Mouse (Mus musculus) megakaryocyte, embryonic 14.5 days (primary cell): ENCODE data around the gene Pced1a. TPM values are rescaled to one million over a fixed set of nuclear protein-coding genes. Genes with fewer than 3 reads are reported as not detected.

ENCODE experiments used
- H3K27me3 ChIP-seq: replicated peaks from 2 replicates; pipeline ENCODE3; 2012; ENCODE audit warnings: inconsistent platforms
- H3K36me3 ChIP-seq: replicated peaks from 2 replicates; pipeline ENCODE3; 2012; ENCODE audit warnings: low read length, inconsistent platforms, mixed read lengths
- H3K4me1 ChIP-seq: 2 replicates; pipeline ENCODE4 v1.6.1; 2012; ENCODE audit warnings: inconsistent platforms
- H3K4me3 ChIP-seq: replicated peaks from 2 replicates; pipeline ENCODE3; 2012; ENCODE audit warnings: moderate library complexity, mild to moderate bottlenecking, inconsistent platforms
- H3K9me3 ChIP-seq: 2 replicates; pipeline ENCODE4 v1.6.1; 2012; ENCODE audit warnings: inconsistent platforms
- FLI1 ChIP-seq: IDR thresholded peaks from 2 replicates; pipeline ENCODE4 v1.6.1; 2012; ENCODE audit warnings: low read length, inconsistent platforms, mixed read lengths
- GATA1 ChIP-seq: IDR thresholded peaks from 3 replicates; pipeline ENCODE4 v1.6.1; 2012; ENCODE audit warnings: mixed read lengths, low read length, inconsistent platforms, borderline replicate concordance
- polyA plus RNA-seq: library from polyadenylated mRNA; stranded (reverse); fragments of >175 nt; gene quantifications from 2 replicates; pipeline ENCODE4 v1.2.3, GENCODE M21; 2012; ENCODE audit warnings: low replicate concordance; ENCODE audit not compliant: insufficient read depth

Pced1a gene
- polyA plus RNA-seq, 1 experiment, result 19.1 TPM

DNA sequence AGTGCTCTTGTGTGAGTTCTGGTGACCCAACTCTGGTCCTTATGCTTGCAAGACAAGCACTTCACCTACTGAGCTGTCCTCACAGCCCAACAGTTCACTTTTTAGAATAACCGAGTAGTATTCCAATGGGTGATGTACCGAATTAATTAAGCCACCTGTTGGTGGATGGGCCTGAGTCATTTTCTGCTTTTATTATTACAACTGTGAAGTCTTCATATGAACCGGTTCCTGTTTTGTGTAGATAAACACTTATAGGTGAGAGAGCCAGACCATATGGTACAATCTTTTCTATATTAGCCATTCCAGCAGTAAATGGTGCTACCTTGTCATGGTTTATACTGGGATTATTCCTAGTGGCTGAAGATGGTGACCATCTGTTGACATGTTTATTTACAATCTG, 11.7 kb downstream of the Pced1a start:
- Histone ChIP-seq H3K9me3 (no peaks in the 10 kb centered on the region), H3K27me3 (peaks cover 13% of the 10 kb centered on the region), H3K4me3 (no peak overlapping the region), H3K36me3 (peaks cover 11% of the 10 kb centered on the region), H3K4me1 (peaks cover 9% of the 10 kb centered on the region)
- TF ChIP-seq FLI1, result no peak
- TF ChIP-seq GATA1, result no peak

DNA sequence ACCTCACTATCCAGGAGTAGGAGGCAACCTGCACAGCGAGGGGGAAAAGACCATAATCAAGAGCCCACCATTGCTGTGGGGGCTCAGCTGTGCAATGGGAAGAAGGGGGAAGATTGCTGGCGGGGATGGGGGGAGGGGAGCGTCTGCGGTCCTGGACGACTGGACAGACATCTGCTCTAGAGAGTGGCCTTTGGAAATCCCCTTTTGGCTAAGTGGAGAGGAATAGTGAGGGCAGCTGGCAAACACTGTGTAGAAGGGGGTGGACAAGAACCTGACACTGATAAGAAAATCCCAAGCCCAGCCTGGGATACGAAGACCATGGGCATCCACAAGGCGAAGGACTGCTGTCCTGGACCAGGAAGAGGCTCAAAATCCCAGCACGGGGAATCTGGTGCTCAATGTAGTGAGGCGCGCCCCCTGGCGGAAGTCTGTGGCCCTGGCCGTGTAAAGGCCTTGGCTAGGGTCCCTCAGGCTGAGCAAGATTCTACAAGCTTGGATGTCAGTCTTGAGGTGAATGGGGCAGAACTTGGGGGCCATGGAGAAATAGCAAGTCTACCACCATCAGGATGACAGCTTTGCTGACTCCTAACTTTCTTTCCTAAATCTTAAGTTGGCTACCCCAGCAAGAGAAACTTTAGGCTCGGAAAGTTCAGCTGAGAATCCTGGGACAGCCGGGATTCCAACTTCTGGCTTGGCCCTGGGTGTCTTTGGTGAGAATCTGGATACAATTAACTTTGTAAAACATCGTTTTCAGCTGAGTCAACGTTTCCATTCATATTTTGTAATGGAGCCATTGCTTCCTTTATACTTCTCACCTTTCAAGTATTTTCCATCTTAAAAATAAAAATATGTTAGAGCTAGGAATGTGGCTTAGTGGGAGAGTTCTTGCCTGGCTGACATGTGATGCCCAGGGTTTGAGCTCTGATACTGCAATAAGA, 12.7 kb downstream of the Pced1a start:
- Histone ChIP-seq H3K27me3 (peaks cover 18% of the 10 kb centered on the region), H3K36me3 (peaks cover 5% of the 10 kb centered on the region), H3K9me3 (no peaks in the 10 kb centered on the region), H3K4me1 (peaks cover 9% of the 10 kb centered on the region), H3K4me3 (peak overlapping the region; percentile 12)
- TF ChIP-seq GATA1 (no peak), FLI1 (no peak)

DNA sequence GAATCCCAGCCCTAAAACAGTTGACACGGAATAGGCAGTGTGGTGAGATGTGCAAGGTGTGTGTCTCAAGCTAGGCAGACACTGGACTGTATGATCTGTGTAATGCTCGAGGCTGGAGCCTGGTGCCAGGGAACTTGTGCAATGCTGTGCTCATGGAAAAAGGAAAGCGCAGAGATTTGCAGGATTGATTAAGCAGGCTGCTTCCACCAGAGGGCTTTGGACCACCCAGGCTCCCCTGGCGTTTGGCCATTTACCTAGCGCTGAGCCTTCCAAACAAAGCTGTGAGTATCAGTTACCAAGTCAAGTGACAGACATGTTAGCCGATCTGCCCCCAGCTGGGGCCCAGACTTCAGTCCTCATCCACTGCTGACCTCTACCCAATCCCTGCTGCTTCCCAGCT, 16.3 kb downstream of the Pced1a start:
- no peaks in the 10 kb centered on the region for H3K9me3 ChIP-seq
- TF ChIP-seq FLI1 (no peak), GATA1 (no peak)
- no peak overlapping the region for H3K4me3 ChIP-seq
- peaks cover 44% of the 10 kb centered on the region for H3K27me3 ChIP-seq
- H3K4me1 ChIP-seq, result peaks cover 9% of the 10 kb centered on the region
- no peaks in the 10 kb centered on the region for H3K36me3 ChIP-seq

DNA sequence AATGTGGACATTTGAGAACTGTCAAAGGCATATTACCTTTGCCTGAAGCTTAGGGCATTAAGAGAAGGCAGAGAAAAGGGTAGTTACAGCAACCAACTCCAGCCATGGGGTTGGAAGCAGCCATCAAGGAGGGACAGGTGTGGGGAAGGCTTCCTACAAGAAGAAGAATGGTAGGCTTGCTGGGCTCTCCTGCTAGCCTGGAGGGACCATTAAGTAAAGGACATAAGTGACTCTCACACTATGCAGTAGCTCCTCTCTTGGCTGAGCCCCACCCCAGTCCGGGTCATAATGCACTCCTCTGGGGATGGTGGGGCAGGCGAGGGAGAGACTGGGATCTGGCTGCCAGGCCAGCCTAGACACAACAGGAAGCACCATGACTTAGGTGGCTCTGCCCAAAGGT, 18.3 kb downstream of the Pced1a start, which contains the start of gene Tmem239:
Gene Tmem239 (plus strand): TSS at position 301 of the 400 bp plus-strand sequence.
- H3K27me3 ChIP-seq, result peaks cover 51% of the 10 kb centered on the region
- H3K4me3 ChIP-seq, result no peak within 1 kb of the TSS
- H3K9me3 ChIP-seq, result no peaks in the 10 kb centered on the region
- H3K4me1 ChIP-seq, result peaks cover 4% of the 10 kb centered on the region
- TF ChIP-seq FLI1, result no peak
- TF ChIP-seq GATA1, result no peak
- no peaks in the 10 kb centered on the region for H3K36me3 ChIP-seq

DNA sequence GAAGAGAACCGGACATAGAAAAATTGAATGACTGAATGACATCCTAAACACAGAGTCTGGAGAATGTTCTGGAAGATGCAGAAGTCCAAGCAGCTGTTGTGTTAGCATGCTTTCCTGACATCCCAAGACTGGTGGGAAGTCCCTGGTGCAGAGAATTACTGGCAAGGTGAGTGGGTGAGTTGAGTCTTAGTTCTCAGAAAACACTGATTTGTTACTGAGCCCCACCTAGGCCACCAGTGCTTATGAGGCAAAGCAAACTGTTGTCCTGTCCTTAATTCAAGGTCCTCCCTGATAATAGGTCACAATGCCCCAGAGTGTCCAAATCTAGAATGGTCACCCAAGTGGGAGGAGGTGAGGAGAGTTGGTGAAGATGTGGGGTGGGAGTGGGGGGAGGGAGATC, 19.6 kb downstream of the Pced1a start, which contains the start of the genes Gm28372 and 1700020A23Rik:
Gene Gm28372 (plus strand): TSS at position 301 of the 400 bp plus-strand sequence.
Gene 1700020A23Rik (plus strand): TSS at position 321 of the 400 bp plus-strand sequence.
- no peak within 1 kb of the TSS for H3K4me3 ChIP-seq
- TF ChIP-seq FLI1, result no peak
- H3K4me1 ChIP-seq, result peaks cover 8% of the 10 kb centered on the region
- peaks cover 61% of the 10 kb centered on the region for H3K27me3 ChIP-seq
- H3K9me3 ChIP-seq, result peaks cover 5% of the 10 kb centered on the region
- H3K36me3 ChIP-seq, result no peaks in the 10 kb centered on the region

DNA sequence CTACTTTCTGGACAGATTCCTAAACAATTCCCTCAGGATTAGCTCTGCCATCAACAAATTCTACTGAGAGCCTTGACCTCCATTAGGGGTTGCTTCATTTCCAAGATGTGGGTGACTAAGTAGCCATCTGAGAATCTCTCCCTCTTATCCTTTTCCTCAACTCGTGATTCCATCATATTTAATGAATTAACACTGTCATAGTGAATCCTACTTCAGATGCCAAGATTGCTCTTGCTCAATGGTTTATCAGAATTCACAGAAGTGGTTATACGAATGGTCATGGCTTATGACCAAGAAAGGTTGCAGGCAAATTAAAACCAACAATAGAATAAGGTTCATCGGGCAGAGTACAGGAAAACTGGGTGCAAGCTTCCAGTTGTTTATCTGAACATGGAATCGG, 22.6 kb downstream of the Pced1a start:
- H3K4me1 ChIP-seq, result peaks cover 18% of the 10 kb centered on the region
- H3K4me3 ChIP-seq, result no peak overlapping the region
- H3K9me3 ChIP-seq, result peaks cover 17% of the 10 kb centered on the region
- H3K27me3 ChIP-seq, result peaks cover 74% of the 10 kb centered on the region
- no peak for TF ChIP-seq FLI1
- no peak for TF ChIP-seq GATA1
- H3K36me3 ChIP-seq, result no peaks in the 10 kb centered on the region

DNA sequence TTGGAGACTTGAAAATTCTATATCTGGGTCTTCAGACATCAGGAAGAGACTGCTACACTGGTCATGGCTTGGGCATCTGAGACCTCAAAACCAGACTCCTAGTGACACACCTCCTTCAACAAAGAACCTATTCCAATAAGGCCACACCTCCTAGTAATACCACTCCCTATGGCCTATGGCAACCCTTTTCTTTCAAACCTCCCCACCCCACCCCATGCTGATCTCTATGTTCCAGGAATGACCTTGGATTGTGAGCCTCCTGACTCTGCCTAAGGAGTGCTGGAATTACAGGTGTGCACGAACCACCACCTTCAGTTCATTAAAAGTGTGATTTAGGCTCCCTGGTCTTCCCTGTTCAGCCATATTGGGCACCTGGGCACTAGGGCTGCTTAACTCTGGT, 24.5 kb downstream of the Pced1a start:
- H3K27me3 ChIP-seq, result peaks cover 74% of the 10 kb centered on the region

DNA sequence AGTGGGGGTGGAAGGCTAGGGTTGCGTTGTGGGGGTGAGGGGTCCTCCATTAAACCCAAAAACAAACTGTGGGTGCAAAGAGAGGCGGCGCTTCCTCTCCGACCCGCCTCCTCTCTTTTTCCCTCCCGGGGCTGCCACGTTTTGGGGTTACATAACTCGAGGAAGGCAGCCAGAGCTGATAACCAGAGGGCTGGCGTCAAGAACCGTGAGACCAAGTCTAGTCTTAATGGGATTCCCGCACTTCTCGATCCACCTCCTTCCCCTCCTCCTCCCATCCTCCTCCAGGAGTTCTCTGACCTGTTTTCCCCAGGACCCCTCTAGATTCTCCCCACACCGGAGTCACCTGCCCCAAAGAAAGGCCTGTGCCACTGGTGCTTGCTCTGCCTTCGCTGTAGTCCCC, 26.4 kb downstream of the Pced1a start:
- H3K4me3 ChIP-seq, result no peak overlapping the region
- peaks cover 83% of the 10 kb centered on the region for H3K27me3 ChIP-seq
- no peaks in the 10 kb centered on the region for H3K36me3 ChIP-seq
- peaks cover 17% of the 10 kb centered on the region for H3K9me3 ChIP-seq
- peaks cover 19% of the 10 kb centered on the region for H3K4me1 ChIP-seq
- TF ChIP-seq GATA1 (no peak), FLI1 (no peak)

More for the DNA sequence above, 24.5 kb downstream of the Pced1a start:
- TF ChIP-seq FLI1 (no peak), GATA1 (no peak)
- no peak overlapping the region for H3K4me3 ChIP-seq
- peaks cover 19% of the 10 kb centered on the region for H3K4me1 ChIP-seq
- H3K36me3 ChIP-seq, result no peaks in the 10 kb centered on the region
- H3K9me3 ChIP-seq, result peaks cover 17% of the 10 kb centered on the region

DNA sequence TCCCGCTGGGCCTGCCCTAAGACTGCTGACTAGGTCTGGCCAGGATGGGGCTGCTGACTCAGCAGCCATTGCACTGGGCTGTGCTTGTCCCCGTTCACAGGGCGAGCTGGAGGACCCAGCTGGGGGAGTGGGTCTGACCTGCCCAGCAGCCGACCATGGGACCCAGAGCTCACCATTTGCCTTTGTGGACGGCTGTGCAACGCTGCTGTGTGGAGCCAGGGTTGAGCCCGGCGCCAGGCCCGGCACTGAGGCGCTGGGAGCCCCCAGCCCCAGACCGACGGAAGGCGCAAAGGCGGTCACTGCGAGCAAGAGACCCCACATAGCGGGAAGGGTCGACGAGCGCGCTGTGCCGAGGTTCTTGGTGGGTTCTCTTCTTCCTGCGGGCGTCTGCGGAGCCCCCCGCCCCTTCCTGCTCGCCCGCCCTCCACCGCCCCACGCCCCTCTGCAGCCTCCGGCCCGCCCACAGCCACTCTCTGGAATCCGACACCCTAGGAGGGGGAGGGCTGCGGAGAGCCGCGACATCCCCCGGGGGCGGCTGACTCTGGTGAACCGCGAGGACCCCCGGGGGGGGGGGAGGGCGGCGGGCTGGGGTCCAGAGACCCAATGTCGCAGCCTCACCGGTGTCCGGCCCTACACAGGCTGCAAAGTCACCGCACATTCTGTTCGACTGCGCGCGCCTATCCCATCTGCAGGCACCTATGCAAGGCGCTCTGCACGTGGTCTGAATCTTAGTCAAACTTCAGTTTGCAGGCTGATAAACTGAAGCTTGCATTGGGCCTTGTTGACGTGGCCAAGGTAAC, 27.1 kb downstream of the Pced1a start, which contains the start of gene Cpxm1:
Gene Cpxm1 (minus strand): TSS at position 389 of the 800 bp plus-strand sequence.
- H3K9me3 ChIP-seq, result peaks cover 17% of the 10 kb centered on the region
- peak within 1 kb of the TSS; percentile 53 for H3K4me3 ChIP-seq
- H3K4me1 ChIP-seq, result peaks cover 16% of the 10 kb centered on the region
- no peaks in the 10 kb centered on the region for H3K36me3 ChIP-seq
- H3K27me3 ChIP-seq, result peaks cover 83% of the 10 kb centered on the region
- no peak for TF ChIP-seq GATA1
- no peak for TF ChIP-seq FLI1

DNA sequence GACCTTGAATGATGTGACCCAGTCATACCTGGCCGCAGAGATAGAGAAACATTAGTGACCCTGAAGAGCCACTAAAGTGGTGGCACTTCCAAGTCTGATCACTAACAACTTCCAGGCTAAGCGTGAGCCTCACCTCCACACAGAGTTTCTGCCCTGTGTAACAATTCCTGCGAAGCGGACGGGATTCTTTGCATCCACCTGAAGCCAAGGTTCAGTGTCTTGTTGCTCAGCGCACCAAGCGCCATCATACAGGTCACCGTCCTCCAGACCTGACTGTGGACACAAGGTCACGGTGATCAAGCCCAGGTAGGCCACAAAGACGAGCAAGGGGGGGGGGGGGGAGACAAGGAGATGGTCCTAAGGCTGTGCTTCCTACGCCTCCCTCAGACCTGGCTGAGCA, 28.8 kb downstream of the Pced1a start:
- Histone ChIP-seq H3K27me3 (peaks cover 91% of the 10 kb centered on the region), H3K4me1 (peaks cover 14% of the 10 kb centered on the region), H3K9me3 (peaks cover 17% of the 10 kb centered on the region), H3K36me3 (no peaks in the 10 kb centered on the region), H3K4me3 (no peak overlapping the region)
- TF ChIP-seq FLI1, result no peak
- no peak for TF ChIP-seq GATA1
